Mouse (Mus musculus) midbrain, postnatal 0 days (tissue): Measurements from ENCODE around the gene Ttll8. TPM values are rescaled to one million over a fixed set of nuclear protein-coding genes. Genes with fewer than 3 reads are reported as not detected.

ENCODE experiments used
- ATAC-seq: fragments of 200-750 bp; cut with Nextera tagmentation; 2 replicates; pipeline ENCODE4 v1.8.0; 2017; ENCODE audit warnings: moderate number of reproducible peaks, mild to moderate bottlenecking, moderate TSS enrichment, moderate library complexity; ENCODE audit not compliant: low FRiP score
- DNase-seq: peaks from one replicate; pipeline ENCODE4 v3.0.0-alpha.2; 2015; ENCODE audit warnings: low spot score
- H3K27ac ChIP-seq: fragments of 300-500 bp; sonication (generic); 2 replicates; pipeline ENCODE4 v1.5.1; 2014; ENCODE audit warnings: low read depth, mild to moderate bottlenecking, low read length, mixed read lengths
- H3K27me3 ChIP-seq: fragments of 300-500 bp; sonication (generic); 2 replicates; pipeline ENCODE4 v1.6.1; 2014; ENCODE audit warnings: low read length, control low read depth, mixed read lengths; ENCODE audit not compliant: insufficient read depth
- H3K36me3 ChIP-seq: fragments of 300-500 bp; sonication (generic); 2 replicates; pipeline ENCODE4 v1.6.1; 2014; ENCODE audit warnings: low read length, control low read depth, mixed read lengths; ENCODE audit not compliant: insufficient read depth
- H3K4me1 ChIP-seq: fragments of 300-500 bp; sonication (generic); 2 replicates; pipeline ENCODE4 v1.6.1; 2014; ENCODE audit warnings: mild to moderate bottlenecking, control low read depth, antibody characterized with exemption, low read length, mixed read lengths; ENCODE audit not compliant: insufficient read depth
- H3K4me2 ChIP-seq: fragments of 300-500 bp; sonication (generic); 2 replicates; pipeline ENCODE4 v1.6.1; 2014; ENCODE audit warnings: low read depth, mild to moderate bottlenecking, low read length, mixed read lengths; ENCODE audit not compliant: poor library complexity, severe bottlenecking
- H3K4me3 ChIP-seq: fragments of 300-500 bp; sonication (generic); 2 replicates; pipeline ENCODE4 v1.5.1; 2014; ENCODE audit warnings: low read depth, mild to moderate bottlenecking, low read length, moderate library complexity
- H3K9ac ChIP-seq: fragments of 300-500 bp; sonication (generic); replicated peaks from 2 replicates; pipeline ENCODE4 v1.6.1; 2014; ENCODE audit warnings: mild to moderate bottlenecking, low read length, moderate library complexity, mixed read lengths; ENCODE audit not compliant: poor library complexity, severe bottlenecking
- H3K9me3 ChIP-seq: fragments of 300-500 bp; sonication (generic); 2 replicates; pipeline ENCODE4 v1.6.1; 2016; ENCODE audit warnings: low read length, control low read depth
- CTCF ChIP-seq: IDR thresholded peaks from 2 replicates; pipeline ENCODE4 v1.5.1; 2016; ENCODE audit warnings: antibody characterized with exemption, mild to moderate bottlenecking
- WGBS: fragments of 180-500 bp; shearing (Covaris S2); extraction: QIAGEN DNeasy Blood & Tissue Kit; methylation state at CpG from one replicate; pipeline ENCODE4 v1.1.7; 2014; 5-methylcytosine and 5-hydroxymethylcytosine counted together
- polyA plus RNA-seq: library from polyadenylated mRNA; unstranded; fragments of >200 nt; fragmentation: Nextera tagmentation; extraction: Ambion mirVana; gene quantifications from 2 replicates; pipeline ENCODE4 v1.2.1, GENCODE M21; 2015
- total RNA-seq: library from RNA; depleted of rRNA; stranded (reverse); fragments of >200 nt; gene quantifications from 2 replicates; pipeline ENCODE4 v1.2.3, GENCODE M21; 2014

Ttll8 gene
- total and polyA plus RNA-seq, 2 experiments from 2014 or later, result 0.35 TPM; not detected in 1

DNA sequence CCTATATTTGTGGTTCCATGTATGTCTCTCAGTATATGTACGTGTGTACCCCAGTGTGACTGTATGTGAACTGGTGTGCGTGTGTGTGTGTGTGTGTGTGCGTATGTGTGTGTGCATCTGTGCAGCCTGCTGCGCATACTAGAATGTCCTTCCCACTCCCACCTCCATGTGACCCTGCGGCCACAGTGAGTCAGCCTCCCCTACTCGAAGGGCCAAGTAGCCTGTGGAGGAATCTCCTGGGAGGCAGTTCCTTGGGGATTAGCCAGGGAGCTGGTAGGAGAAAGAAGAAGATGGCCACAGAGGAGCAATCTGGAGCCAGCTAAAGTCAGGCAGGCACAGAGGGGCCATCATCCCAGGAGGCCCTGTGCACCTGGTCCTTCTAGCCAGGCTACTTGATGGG lies 79.7 kb downstream of the Ttll8 start:
- no peaks in the 10 kb centered on the region; the same call in 1 of the 2 replicates for H3K27me3 ChIP-seq
- H3K36me3 ChIP-seq, result no peaks in the 10 kb centered on the region
- H3K27ac ChIP-seq, result no peak overlapping the region
- no peak for TF ChIP-seq CTCF
- H3K4me2 ChIP-seq, result no peak overlapping the region
- H3K4me1 ChIP-seq, result no peaks in the 10 kb centered on the region
- 84% methylated on average over 6 of the region's 6 CpGs for WGBS
- DNase-seq, result no peak
- no peak overlapping the region for H3K9ac ChIP-seq
- H3K9me3 ChIP-seq, result no peaks in the 10 kb centered on the region
- ATAC-seq, result no peak
- H3K4me3 ChIP-seq, result no peak overlapping the region

DNA sequence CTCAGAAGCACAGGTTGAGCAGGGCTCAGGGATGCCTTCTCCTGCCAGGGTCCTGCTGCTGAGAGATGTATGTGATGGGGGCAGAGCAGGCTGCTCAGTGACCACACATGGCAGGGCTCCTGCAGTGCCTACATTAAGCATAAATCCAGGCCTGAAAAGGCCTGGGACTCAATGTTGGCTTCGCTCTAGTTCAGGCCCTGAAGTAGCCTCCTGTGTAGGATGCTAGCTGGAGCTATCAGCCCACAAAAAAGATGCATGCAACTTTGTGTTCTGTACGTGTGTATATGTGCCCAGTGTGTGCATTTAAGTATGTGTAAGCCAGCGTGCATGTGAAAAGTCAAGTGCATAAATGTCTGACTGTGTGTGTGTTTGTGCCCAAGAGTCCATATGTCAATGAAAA lies 80.2 kb downstream of the Ttll8 start:
- DNase-seq (no peak), ATAC-seq (no peak)
- H3K9ac ChIP-seq, result no peak overlapping the region
- no peaks in the 10 kb centered on the region for H3K9me3 ChIP-seq
- no peaks in the 10 kb centered on the region for H3K36me3 ChIP-seq
- 88% methylated on average over 3 of the region's 3 CpGs for WGBS
- H3K27me3 ChIP-seq, result no peaks in the 10 kb centered on the region; the same call in 1 of the 2 replicates
- H3K4me3 ChIP-seq, result no peak overlapping the region
- TF ChIP-seq CTCF, result no peak
- H3K27ac ChIP-seq, result no peak overlapping the region
- H3K4me2 ChIP-seq, result no peak overlapping the region
- H3K4me1 ChIP-seq, result no peaks in the 10 kb centered on the region

DNA sequence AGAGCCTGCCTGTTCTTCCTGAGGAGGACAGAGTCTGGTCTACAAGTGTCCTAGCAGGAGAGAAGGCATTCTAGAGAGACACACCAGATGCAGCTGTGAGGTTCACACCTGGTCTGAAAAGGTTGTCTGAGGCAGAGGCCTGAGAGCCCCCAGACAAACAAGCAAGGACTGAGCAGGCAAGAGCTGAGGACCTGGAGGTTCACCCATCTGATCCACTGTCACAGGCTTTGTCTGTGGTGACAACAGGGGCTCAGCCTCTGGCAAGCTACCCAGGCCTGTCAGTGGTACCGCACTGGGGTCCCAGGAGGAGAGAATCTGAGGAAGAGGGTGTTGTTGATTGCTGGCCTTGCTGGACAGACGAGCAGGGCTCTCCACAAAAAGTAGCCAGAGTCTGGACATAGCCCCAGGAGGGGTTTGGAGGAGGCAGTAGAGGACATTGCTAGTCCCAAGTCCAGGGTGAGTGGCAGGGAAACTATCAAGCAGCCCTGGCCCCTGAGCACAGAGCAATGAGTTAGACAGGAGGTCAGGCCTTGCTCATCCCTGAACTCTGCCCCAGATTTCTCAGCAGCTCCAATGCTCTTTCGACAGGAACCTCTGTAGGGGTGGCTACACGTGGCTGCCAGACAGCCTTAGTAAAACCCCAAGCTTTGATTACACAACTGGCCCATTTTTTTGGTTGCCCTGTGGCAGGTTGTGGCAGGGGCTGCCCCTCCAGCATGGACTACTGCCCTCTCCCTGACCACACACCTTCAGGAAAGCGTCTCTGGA lies 83.6 kb downstream of the Ttll8 start:
- Histone ChIP-seq H3K4me3 (no peak overlapping the region), H3K27me3 (no peaks in the 10 kb centered on the region), H3K9me3 (no peaks in the 10 kb centered on the region), H3K4me2 (no peak overlapping the region), H3K36me3 (peaks cover 15% of the 10 kb centered on the region; the same call in 1 of the 2 replicates), H3K27ac (no peak overlapping the region), H3K4me1 (no peaks in the 10 kb centered on the region), H3K9ac (no peak overlapping the region)
- ATAC-seq, result no peak
- TF ChIP-seq CTCF, result no peak
- no peak for DNase-seq
- 71% methylated on average over 5 of the region's 5 CpGs for WGBS

DNA sequence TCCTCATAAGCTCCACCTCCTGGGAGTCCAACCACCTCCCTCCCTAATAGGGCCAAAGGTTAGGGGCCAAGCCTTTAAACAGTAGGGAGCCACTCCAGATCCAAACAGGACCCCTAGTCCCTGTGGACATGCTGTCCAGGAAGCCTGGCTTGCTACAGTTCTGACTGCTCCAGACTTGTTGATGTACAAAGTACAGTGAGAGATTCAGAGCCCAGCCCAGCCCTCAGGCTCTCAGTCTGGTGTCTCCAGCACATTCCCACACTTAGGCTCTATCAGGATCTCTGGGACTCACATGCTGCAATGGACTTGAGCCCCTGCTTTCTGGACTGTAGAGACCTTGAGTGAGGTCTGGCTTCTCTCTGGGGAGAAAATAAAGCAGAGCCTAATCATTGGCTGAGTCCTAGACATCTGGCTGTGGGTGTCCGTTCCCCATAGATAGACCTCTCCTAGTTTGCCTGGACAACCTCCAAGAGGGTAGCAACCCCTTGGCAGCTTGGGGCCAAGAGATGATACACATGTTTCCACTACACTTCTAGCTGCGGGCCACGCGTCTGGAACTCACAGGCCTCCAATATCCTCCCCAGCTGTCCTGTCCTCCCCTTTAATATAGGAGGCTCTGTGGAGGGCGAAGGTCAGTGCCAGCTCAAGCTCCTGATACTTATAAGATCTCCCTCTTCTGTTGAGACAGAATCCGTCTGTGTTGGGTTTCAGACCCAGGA lies 86.0 kb downstream of the Ttll8 start:
- 90% methylated on average over 6 of the region's 6 CpGs for WGBS
- no peaks in the 10 kb centered on the region for H3K9me3 ChIP-seq
- DNase-seq, result no peak

DNA sequence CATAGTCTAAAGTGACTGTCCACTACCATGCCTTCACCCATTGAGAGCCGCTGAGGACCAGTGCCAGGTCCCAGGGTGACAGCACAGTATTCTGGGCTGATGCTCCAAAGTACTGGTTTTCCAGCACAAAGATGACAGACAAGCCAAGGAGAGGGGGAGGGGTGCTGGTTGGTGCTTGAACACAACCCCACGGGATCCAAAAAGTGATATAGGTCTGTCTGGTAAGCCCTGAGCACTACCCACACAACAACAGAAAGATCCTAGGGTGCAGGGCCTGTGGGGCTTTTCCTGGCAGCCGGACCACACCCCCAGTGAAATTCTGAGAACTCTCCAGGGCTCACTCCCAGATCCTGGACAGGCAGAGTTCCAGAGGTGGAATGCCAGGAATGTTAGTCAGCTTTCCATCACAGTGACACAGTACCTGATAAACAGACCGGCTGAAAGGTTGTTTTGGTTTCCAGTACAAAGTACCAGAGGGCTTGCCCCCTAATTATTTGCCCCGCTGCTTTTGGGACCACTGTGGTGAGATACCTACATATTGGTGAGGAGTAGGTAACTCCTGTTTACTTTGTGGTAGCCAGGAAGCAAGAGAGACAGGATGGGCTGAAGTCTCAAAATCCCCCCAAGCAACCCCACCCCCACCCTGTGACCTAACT lies 86.7 kb downstream of the Ttll8 start:
- Histone ChIP-seq H3K27me3 (no peaks in the 10 kb centered on the region), H3K4me1 (peaks cover 6% of the 10 kb centered on the region; the same call in 1 of the 2 replicates), H3K4me3 (no peak overlapping the region), H3K36me3 (peaks cover 27% of the 10 kb centered on the region), H3K9me3 (no peaks in the 10 kb centered on the region), H3K27ac (no peak overlapping the region), H3K9ac (no peak overlapping the region), H3K4me2 (no peak overlapping the region)
- DNase-seq (no peak), ATAC-seq (no peak)
- 33% methylated on average over 5 of the region's 5 CpGs for WGBS
- TF ChIP-seq CTCF, result no peak

More for the DNA sequence above, 86.0 kb downstream of the Ttll8 start:
- H3K9ac ChIP-seq, result no peak overlapping the region
- H3K27ac ChIP-seq, result no peak overlapping the region; the same call in 1 of the 2 replicates
- ATAC-seq, result no peak
- H3K4me1 ChIP-seq, result peaks cover 6% of the 10 kb centered on the region; the same call in 1 of the 2 replicates
- no peak overlapping the region for H3K4me2 ChIP-seq
- TF ChIP-seq CTCF, result no peak
- H3K4me3 ChIP-seq, result no peak overlapping the region
- no peaks in the 10 kb centered on the region for H3K27me3 ChIP-seq
- peaks cover 27% of the 10 kb centered on the region for H3K36me3 ChIP-seq
